Mouse (Mus musculus): ENCODE measurements around the gene Mcm3ap. TPM values are rescaled to one million over a fixed set of nuclear protein-coding genes. Genes with fewer than 3 reads are reported as not detected.

Mcm3ap gene
- polyA plus RNA-seq, 1 experiment from 2014 or later, result 76.4 TPM

GRCm38 (mm10) chr10:76541336-76542085, 72.8 kb downstream of the Mcm3ap start:
- DNase-seq (ENCODE audit: low spot score), result no peak
- 92% methylated on average over 11 of the region's 11 CpGs for WGBS
- H3K36me3 ChIP-seq (replicated peaks; ENCODE audit: control insufficient read depth, insufficient read depth, low read depth, low read length), result peaks cover 3% of the 10 kb centered on the region
- ATAC-seq (replicated peaks; ENCODE audit: insufficient number of reproducible peaks, low FRiP score, low TSS enrichment, low read depth), result no peak
- H3K27me3 ChIP-seq (ENCODE audit: control insufficient read depth, insufficient read depth, low read length), result no peaks in the 10 kb centered on the region
- no peaks in the 10 kb centered on the region for H3K9me3 ChIP-seq (replicated peaks; ENCODE audit: control insufficient read depth, low read length)
- no peak overlapping the region for H3K27ac ChIP-seq (replicated peaks; ENCODE audit: low read depth, low read length)
- H3K4me3 ChIP-seq (ENCODE audit: low read depth, low read length), result no peak overlapping the region
- H3K9ac ChIP-seq (replicated peaks; ENCODE audit: low read length), result no peak overlapping the region
- H3K4me2 ChIP-seq (ENCODE audit: low read depth, low read length), result no peak overlapping the region
- H3K4me1 ChIP-seq (ENCODE audit: control insufficient read depth, insufficient read depth, low read length), result no peaks in the 10 kb centered on the region

- Histone ChIP-seq H3K36me3 (replicated peaks; ENCODE audit: control insufficient read depth, insufficient read depth, low read depth, low read length) (peaks cover 3% of the 10 kb centered on the region), H3K9ac (replicated peaks; ENCODE audit: low read length) (no peak overlapping the region), H3K9me3 (replicated peaks; ENCODE audit: control insufficient read depth, low read length) (no peaks in the 10 kb centered on the region), H3K27me3 (ENCODE audit: control insufficient read depth, insufficient read depth, low read length) (no peaks in the 10 kb centered on the region), H3K27ac (replicated peaks; ENCODE audit: low read depth, low read length) (no peak overlapping the region), H3K4me1 (ENCODE audit: control insufficient read depth, insufficient read depth, low read length) (no peaks in the 10 kb centered on the region), H3K4me3 (ENCODE audit: low read depth, low read length) (no peak overlapping the region), H3K4me2 (ENCODE audit: low read depth, low read length) (no peak overlapping the region)
- 89% methylated on average over 10 of the region's 10 CpGs for WGBS
- ATAC-seq (replicated peaks; ENCODE audit: insufficient number of reproducible peaks, low FRiP score, low TSS enrichment, low read depth), result no peak
- no peak for DNase-seq (ENCODE audit: low spot score)
Observed at GRCm38 (mm10) chr10:76542636-76543375, 74.1 kb downstream of the Mcm3ap start.

GRCm38 (mm10) chr10:76546566-76546965, 77.8 kb downstream of the Mcm3ap start:
- peaks cover 6% of the 10 kb centered on the region for H3K36me3 ChIP-seq (replicated peaks; ENCODE audit: control insufficient read depth, insufficient read depth, low read depth, low read length)
- WGBS, result 93% methylated on average over 8 of the region's 8 CpGs

GRCm38 (mm10) chr10:76548218-76548617, 79.5 kb downstream of the Mcm3ap start:
- 94% methylated on average over 8 of the region's 8 CpGs for WGBS
- Histone ChIP-seq H3K4me2 (ENCODE audit: low read depth, low read length) (no peak overlapping the region), H3K9me3 (replicated peaks; ENCODE audit: control insufficient read depth, low read length) (no peaks in the 10 kb centered on the region), H3K27ac (replicated peaks; ENCODE audit: low read depth, low read length) (no peak overlapping the region), H3K4me3 (ENCODE audit: low read depth, low read length) (no peak overlapping the region), H3K27me3 (ENCODE audit: control insufficient read depth, insufficient read depth, low read length) (no peaks in the 10 kb centered on the region), H3K4me1 (ENCODE audit: control insufficient read depth, insufficient read depth, low read length) (no peaks in the 10 kb centered on the region), H3K36me3 (replicated peaks; ENCODE audit: control insufficient read depth, insufficient read depth, low read depth, low read length) (peaks cover 9% of the 10 kb centered on the region), H3K9ac (replicated peaks; ENCODE audit: low read length) (no peak overlapping the region)
- DNase-seq (ENCODE audit: low spot score) (no peak), ATAC-seq (replicated peaks; ENCODE audit: insufficient number of reproducible peaks, low FRiP score, low TSS enrichment, low read depth) (no peak)

More at GRCm38 (mm10) chr10:76546566-76546965, 77.8 kb downstream of the Mcm3ap start:
- Histone ChIP-seq H3K4me3 (ENCODE audit: low read depth, low read length) (no peak overlapping the region), H3K4me1 (ENCODE audit: control insufficient read depth, insufficient read depth, low read length) (no peaks in the 10 kb centered on the region), H3K9ac (replicated peaks; ENCODE audit: low read length) (no peak overlapping the region), H3K9me3 (replicated peaks; ENCODE audit: control insufficient read depth, low read length) (no peaks in the 10 kb centered on the region), H3K27ac (replicated peaks; ENCODE audit: low read depth, low read length) (no peak overlapping the region), H3K27me3 (ENCODE audit: control insufficient read depth, insufficient read depth, low read length) (no peaks in the 10 kb centered on the region), H3K4me2 (ENCODE audit: low read depth, low read length) (no peak overlapping the region)
- no peak for ATAC-seq (replicated peaks; ENCODE audit: insufficient number of reproducible peaks, low FRiP score, low TSS enrichment, low read depth)
- no peak for DNase-seq (ENCODE audit: low spot score)

GRCm38 (mm10) chr10:76550458-76550857, 81.7 kb downstream of the Mcm3ap start:
- Histone ChIP-seq H3K9me3 (replicated peaks; ENCODE audit: control insufficient read depth, low read length) (no peaks in the 10 kb centered on the region), H3K36me3 (replicated peaks; ENCODE audit: control insufficient read depth, insufficient read depth, low read depth, low read length) (peaks cover 15% of the 10 kb centered on the region), H3K27me3 (ENCODE audit: control insufficient read depth, insufficient read depth, low read length) (no peaks in the 10 kb centered on the region), H3K4me3 (ENCODE audit: low read depth, low read length) (no peak overlapping the region), H3K27ac (replicated peaks; ENCODE audit: low read depth, low read length) (no peak overlapping the region), H3K4me1 (ENCODE audit: control insufficient read depth, insufficient read depth, low read length) (no peaks in the 10 kb centered on the region), H3K4me2 (ENCODE audit: low read depth, low read length) (no peak overlapping the region), H3K9ac (replicated peaks; ENCODE audit: low read length) (no peak overlapping the region)
- 91% methylated on average over 5 of the region's 5 CpGs for WGBS
- DNase-seq (ENCODE audit: low spot score) (peak; percentile 4), ATAC-seq (replicated peaks; ENCODE audit: insufficient number of reproducible peaks, low FRiP score, low TSS enrichment, low read depth) (no peak)

- DNase-seq (ENCODE audit: low spot score) (no peak), ATAC-seq (replicated peaks; ENCODE audit: insufficient number of reproducible peaks, low FRiP score, low TSS enrichment, low read depth) (no peak)
- Histone ChIP-seq H3K36me3 (replicated peaks; ENCODE audit: control insufficient read depth, insufficient read depth, low read depth, low read length) (peaks cover 15% of the 10 kb centered on the region), H3K4me2 (ENCODE audit: low read depth, low read length) (no peak overlapping the region), H3K4me1 (ENCODE audit: control insufficient read depth, insufficient read depth, low read length) (no peaks in the 10 kb centered on the region), H3K9me3 (replicated peaks; ENCODE audit: control insufficient read depth, low read length) (no peaks in the 10 kb centered on the region), H3K27me3 (ENCODE audit: control insufficient read depth, insufficient read depth, low read length) (no peaks in the 10 kb centered on the region), H3K27ac (replicated peaks; ENCODE audit: low read depth, low read length) (no peak overlapping the region), H3K9ac (replicated peaks; ENCODE audit: low read length) (no peak overlapping the region), H3K4me3 (ENCODE audit: low read depth, low read length) (no peak overlapping the region)
- WGBS, result 82% methylated on average over 3 of the region's 3 CpGs
Observed at GRCm38 (mm10) chr10:76551556-76551955, 82.8 kb downstream of the Mcm3ap start.

GRCm38 (mm10) chr10:76554061-76554460, 85.3 kb downstream of the Mcm3ap start:
- H3K4me1 ChIP-seq (ENCODE audit: control insufficient read depth, insufficient read depth, low read length), result no peaks in the 10 kb centered on the region
- no peak for DNase-seq (ENCODE audit: low spot score)
- H3K4me2 ChIP-seq (ENCODE audit: low read depth, low read length), result no peak overlapping the region
- peaks cover 15% of the 10 kb centered on the region for H3K36me3 ChIP-seq (replicated peaks; ENCODE audit: control insufficient read depth, insufficient read depth, low read depth, low read length)
- H3K9me3 ChIP-seq (replicated peaks; ENCODE audit: control insufficient read depth, low read length), result no peaks in the 10 kb centered on the region
- H3K9ac ChIP-seq (replicated peaks; ENCODE audit: low read length), result no peak overlapping the region
- no peak overlapping the region for H3K4me3 ChIP-seq (ENCODE audit: low read depth, low read length)
- ATAC-seq (replicated peaks; ENCODE audit: insufficient number of reproducible peaks, low FRiP score, low TSS enrichment, low read depth), result no peak
- no peaks in the 10 kb centered on the region for H3K27me3 ChIP-seq (ENCODE audit: control insufficient read depth, insufficient read depth, low read length)
- WGBS, result 90% methylated on average over 5 of the region's 5 CpGs
- H3K27ac ChIP-seq (replicated peaks; ENCODE audit: low read depth, low read length), result no peak overlapping the region

GRCm38 (mm10) chr10:76561972-76562371, 93.2 kb downstream of the Mcm3ap start, which contains the start of gene Spatc1l:
Spatc1l (plus strand) TSS chr10:76562272.
- H3K4me2 ChIP-seq (ENCODE audit: low read depth, low read length), result no peak within 1 kb of the TSS
- no peak within 1 kb of the TSS for H3K27ac ChIP-seq (replicated peaks; ENCODE audit: low read depth, low read length)
- H3K9ac ChIP-seq (replicated peaks; ENCODE audit: low read length), result no peak within 1 kb of the TSS
- DNase-seq (ENCODE audit: low spot score) (no peak), ATAC-seq (replicated peaks; ENCODE audit: insufficient number of reproducible peaks, low FRiP score, low TSS enrichment, low read depth) (no peak)
- 88% methylated on average over 10 of the region's 10 CpGs for WGBS
- no peaks in the 10 kb centered on the region for H3K36me3 ChIP-seq (replicated peaks; ENCODE audit: control insufficient read depth, insufficient read depth, low read depth, low read length)
- H3K4me1 ChIP-seq (ENCODE audit: control insufficient read depth, insufficient read depth, low read length), result no peaks in the 10 kb centered on the region
- no peaks in the 10 kb centered on the region for H3K27me3 ChIP-seq (ENCODE audit: control insufficient read depth, insufficient read depth, low read length)
- H3K4me3 ChIP-seq (ENCODE audit: low read depth, low read length), result no peak within 1 kb of the TSS
- no peaks in the 10 kb centered on the region for H3K9me3 ChIP-seq (replicated peaks; ENCODE audit: control insufficient read depth, low read length)
